Mouse (Mus musculus) layer of hippocampus, adult 11-12 months (tissue): Measurements from ENCODE around the gene Fam173b.
A peak's percentile ranks its signal among the peaks of the same experiment; 100 is the strongest.

Experiments used
- DNase-seq: peaks from one replicate; pipeline ENCODE4 v3.0.0; 2022; ENCODE audit warnings: low spot score

The Fam173b gene

DNA sequence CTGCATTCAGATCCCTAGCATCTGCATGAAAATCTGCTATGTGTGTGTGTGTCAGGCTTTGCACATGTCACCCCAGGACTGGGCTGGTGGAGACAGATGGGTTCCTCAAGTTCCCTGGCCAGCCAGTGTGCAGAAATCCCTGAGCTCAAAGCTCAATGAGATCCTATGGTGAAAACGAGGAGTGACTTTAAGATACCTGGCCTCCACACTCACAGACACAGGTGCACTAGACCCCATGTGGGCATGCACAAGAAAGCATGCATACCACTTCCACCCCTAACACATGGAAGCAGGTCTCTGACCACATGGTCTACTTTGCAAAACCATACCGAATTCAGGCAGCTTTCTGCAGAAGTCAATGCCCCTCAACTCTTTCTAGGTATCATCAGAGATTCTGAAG, 13.9 kb upstream of the Fam173b start:
- DNase-seq: no peak

- DNase-seq: no peak
Observed at GRCm38 (mm10) chr15:31588989-31589640, 12.5 kb upstream of the Fam173b start.

GRCm38 (mm10) chr15:31590176-31590575, 11.5 kb upstream of the Fam173b start:
- DNase-seq: no peak

GRCm38 (mm10) chr15:31592531-31592930, 9.1 kb upstream of the Fam173b start:
- no peak for DNase-seq

DNA sequence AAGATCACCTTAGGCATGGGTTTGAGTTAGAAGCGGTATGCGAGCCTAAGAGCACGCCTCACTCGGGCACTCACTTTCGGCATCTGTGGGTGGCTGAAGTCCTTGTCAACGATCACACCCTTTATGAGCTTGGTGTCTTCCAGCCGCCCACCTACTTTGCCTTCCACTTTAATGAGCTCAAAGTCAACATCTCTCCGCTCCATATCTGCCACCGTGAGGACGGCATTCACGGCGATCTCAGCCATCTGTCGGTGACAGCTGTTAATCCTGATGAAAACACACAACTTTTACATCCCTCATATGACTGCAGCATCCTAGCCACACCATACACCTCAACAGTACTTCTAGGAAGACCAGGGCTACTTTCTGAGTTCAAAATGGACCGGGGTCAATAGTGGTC, 7.4 kb upstream of the Fam173b start:
- no peak for DNase-seq

DNA sequence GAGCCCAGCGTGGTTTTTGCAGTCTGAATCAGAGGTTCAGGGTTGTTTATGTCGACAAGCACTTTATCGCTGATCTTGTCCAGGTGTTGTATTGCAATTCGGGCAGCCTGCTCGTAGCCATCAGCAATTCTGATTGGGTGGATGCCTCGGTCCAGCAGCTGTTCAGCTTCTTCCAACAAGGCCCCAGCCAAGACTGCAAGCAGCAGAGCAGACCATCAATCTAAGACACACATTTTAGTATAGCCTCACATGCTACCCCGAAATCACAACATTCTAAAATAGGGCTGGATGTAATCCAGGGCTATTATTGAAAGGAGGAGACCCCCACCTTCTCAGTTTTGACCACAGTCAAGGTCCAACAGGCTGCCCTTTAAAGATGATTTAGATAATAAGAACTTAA, 6.0 kb upstream of the Fam173b start:
- no peak for DNase-seq

- no peak for DNase-seq
Observed at GRCm38 (mm10) chr15:31599834-31600233, 1.8 kb upstream of the Fam173b start.

GRCm38 (mm10) chr15:31601279-31601645, 390 bp upstream of the Fam173b start:
- no peak for DNase-seq

- peak; percentile 72 for DNase-seq
Observed at GRCm38 (mm10) chr15:31602426-31602825, 774 bp downstream of the Fam173b start.

GRCm38 (mm10) chr15:31603113-31603512, 1.5 kb downstream of the Fam173b start:
- DNase-seq: no peak

GRCm38 (mm10) chr15:31606821-31607220, 5.2 kb downstream of the Fam173b start:
- no peak for DNase-seq

DNA sequence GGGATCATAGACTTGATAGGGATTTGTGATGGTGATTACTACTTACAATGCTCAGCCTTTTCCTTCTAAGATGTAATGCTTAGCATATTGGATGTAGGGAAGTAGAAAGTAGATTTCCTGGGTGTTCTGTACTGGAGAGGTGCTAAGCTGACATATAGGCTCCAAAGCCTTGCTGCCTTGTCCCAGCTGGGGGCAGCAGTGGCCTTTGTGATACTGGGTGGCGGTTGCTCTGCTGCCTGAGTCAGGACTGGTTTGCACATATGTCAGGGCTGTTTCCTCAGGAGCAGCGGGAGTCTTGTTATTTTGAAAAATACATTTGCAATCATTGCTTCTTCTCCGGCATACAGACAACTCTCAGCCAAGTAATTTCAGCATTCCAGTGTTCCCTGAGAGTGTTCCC, 9.4 kb downstream of the Fam173b start:
- no peak for DNase-seq

GRCm38 (mm10) chr15:31611976-31612375, 10.3 kb downstream of the Fam173b start:
- DNase-seq: no peak

DNA sequence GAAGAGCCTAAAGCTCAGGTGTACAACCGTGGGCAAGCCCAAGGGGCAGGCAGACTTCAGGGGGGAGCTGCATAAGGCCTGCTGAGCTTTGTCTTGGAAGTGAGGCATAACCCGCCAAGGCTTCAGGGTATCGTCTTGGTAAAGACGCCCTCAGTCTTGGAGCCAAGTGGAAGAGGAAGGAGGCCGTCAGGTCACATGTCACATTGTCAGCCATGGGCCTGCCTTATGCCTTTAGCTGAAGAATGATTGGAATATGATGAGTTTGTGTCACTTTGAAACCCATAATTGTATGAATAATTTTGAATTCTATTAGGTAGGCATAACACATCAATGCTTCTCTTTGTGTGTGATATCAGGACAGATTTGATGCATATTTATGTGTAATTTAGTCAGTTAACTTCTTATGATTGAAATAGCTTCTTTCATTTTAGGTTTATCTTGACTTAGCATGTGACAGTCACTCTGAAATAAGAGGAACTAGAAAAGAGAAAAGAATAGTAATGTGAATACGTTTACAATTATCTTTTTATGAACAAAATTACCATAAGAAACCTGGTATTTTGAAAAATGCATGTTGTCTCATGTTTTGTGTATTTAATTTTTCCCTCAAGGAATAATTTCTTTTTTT, 12.3 kb downstream of the Fam173b start:
- DNase-seq: no peak

GRCm38 (mm10) chr15:31614666-31615065, 13.0 kb downstream of the Fam173b start:
- DNase-seq: no peak

DNA sequence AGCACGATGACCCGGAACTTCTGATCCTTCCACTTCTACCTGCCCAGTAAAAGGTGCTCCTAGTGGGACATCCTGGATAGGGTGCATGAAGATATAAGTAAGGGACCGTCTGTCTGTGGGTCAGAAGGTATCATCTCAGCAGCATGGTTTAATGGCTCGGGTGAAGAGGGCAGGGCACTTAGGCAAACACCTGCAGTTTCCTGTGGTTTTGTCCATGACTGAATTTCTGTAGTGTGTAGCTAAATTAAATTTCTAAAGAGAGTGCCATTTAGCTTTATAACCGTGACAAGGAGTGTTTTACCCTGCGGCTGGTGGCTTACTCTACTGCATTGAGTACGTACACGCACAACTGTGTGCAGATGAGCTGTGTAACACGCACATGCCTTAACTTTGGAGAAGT, 15.6 kb downstream of the Fam173b start:
- no peak for DNase-seq

DNA sequence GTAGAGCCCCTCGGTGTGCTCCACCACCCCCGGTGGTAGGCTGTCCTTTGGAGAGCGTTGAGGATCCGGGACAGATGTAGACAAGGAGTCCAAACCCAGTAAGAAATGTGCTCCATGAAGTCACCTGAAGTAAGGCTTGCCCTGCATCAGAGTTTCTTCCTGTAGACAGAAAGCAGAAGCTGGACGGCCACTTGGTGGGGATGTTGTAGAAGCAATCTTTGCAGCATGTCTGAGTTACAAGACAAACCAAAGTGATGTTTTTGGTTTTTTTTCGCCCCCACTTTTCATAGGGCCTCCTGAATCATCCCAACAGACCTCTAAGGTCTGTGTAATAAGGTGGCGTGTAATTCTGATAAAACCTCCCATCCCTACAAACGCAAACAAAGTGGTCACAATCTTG, 17.9 kb downstream of the Fam173b start:
- DNase-seq: no peak

DNA sequence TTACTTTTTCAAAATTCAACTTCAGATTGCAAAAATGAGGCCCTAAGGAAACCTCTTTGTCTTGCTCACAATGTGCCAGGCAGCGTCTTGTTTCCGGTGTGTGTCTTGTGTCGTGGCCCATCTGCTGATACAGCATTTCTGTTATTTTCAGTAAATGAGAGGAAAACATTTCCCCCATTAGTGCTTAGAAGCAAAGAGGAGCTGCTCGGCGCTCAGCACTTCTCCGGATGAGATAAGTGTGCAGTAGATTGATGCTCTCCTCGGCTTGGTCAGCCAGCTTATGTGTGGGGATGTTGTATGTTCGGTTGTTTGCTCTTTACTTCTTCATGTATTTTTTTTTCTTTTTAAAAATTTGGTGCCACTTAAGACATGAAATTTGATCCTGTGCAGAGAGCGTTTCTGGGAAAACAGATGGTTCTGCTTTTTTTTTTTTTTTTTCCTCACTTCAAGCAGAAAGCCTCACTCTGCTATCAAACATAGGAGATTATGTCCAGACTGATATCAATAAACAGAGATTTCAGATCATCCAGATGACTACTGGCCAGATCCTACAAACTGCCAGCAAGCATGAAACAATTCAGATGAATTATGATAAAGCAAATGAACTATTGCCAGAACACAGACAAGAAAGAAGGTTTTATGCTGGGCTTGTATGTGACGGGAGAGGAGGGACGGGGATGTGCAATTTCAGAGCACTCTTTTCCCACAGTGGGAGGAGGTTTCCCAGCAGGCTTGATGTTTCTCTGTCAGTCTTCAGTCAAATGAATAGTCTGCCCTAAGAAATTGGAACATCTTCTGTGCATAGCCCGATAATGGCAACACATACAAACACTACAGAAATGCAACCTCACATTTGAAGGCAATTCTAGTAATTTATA, 25.9 kb downstream of the Fam173b start:
- no peak for DNase-seq

DNA sequence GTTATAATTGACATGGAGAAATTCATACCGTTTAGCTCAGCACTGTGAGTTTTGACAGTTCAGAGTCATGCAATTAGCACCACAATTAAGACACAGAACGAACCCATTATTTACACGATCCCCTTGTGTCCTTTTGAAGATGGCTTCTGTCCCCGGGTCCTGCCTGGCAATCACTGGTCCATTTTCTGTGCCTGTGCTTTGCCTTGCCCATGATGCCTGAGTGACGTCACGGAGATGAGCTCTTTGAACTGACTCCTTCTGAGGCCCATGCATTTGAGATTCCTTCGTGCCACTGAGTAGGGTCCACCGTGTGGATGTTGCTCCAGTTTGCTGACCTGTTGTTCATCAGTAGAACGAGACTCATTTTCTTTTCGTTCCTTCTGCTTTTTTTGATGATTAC, 26.5 kb downstream of the Fam173b start:
- DNase-seq: no peak

GRCm38 (mm10) chr15:31629556-31629955, 27.9 kb downstream of the Fam173b start:
- DNase-seq: no peak

- no peak for DNase-seq
Observed at GRCm38 (mm10) chr15:31631396-31631858, 29.8 kb downstream of the Fam173b start.

DNA sequence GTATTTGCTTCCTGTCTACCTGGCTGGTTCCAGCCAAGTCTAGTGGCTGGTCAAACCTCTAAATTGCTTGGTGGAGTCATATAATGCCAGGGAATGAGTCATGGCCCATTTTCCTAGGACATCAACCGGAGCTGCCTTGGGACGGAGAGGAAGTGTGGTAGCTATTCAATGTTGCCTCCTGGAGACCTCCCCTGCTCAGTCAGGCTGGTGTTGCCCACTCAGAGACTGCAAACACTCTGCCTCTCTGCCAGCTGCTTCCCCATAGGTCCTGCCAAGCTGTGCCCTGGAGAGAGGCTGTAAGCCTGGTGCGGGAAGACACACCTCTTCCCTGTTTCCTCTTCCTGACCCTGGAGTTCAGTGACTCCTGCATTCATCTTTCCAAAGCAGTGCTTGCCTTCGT, 30.8 kb downstream of the Fam173b start:
- DNase-seq: no peak

DNA sequence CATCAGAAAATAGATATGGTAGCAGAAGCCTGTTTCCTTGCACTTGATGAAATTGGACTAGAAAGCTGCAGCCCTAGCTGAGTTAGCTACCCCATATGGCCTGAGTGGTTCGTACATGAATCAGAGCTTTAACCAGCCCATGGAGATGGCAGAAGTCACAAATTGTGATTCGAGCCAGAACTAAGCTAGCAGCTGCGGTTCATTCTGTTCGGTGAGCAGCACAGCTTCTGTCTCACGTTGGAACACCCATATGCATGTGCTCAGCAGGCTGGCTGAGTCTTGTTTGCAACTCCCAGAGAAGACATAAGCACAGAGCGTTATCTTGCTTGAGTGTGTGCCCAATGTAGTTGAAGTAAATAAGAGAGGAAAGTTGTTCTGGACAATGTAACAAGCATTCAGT, 32.9 kb downstream of the Fam173b start:
- DNase-seq: peak; percentile 88
